ENCODE assay signal across 8 mouse cellular contexts in genomic region chr8:84202466-84202865, GRCm38 (mm10). TPM values are rescaled to one million over a fixed set of nuclear protein-coding genes. Genes with fewer than 3 reads are reported as not detected.
DNase-seq lines count a peak whose midpoint lies in the region; ATAC-seq and TF ChIP-seq lines count a peak whose summit lies in the region.

No protein-coding gene starts in this region.

- H3K4me3 ChIP-seq in left cerebral cortex, adult 2 months, result peak overlapping the region; percentile 54
- H3K4me3 ChIP-seq in bone marrow macrophage, adult 2 months (ENCODE audit: insufficient read depth, low read length), result peak overlapping the region; percentile 94
- peak overlapping the region; percentile 77 for H3K4me3 ChIP-seq in heart, embryonic 11.5 days (ENCODE audit: low read depth, low read length)
- peak overlapping the region; percentile 66; the same call in 1 of the 2 replicates for H3K4me3 ChIP-seq in kidney, postnatal 0 days (replicated peaks; ENCODE audit: low read depth, low read length)

- TF ChIP-seq POLR2A in bone marrow macrophage, adult 2 months (IDR thresholded peaks at IDR 0.05; ENCODE audit: borderline replicate concordance, low read depth, low read length), result no peak

- H3K4me1 ChIP-seq in bone marrow macrophage, adult 2 months (ENCODE audit: control insufficient read depth, insufficient read depth, low read length), result peaks cover 46% of the 10 kb centered on the region
- H3K4me1 ChIP-seq in heart, embryonic 11.5 days (ENCODE audit: control insufficient read depth, insufficient read depth, low read length), result peaks cover 57% of the 10 kb centered on the region
- H3K4me1 ChIP-seq in kidney, postnatal 0 days (replicated peaks; ENCODE audit: insufficient read depth, low read length), result peaks cover 53% of the 10 kb centered on the region

- no peak for DNase-seq in left cerebral cortex, adult 2 months (ENCODE audit: extremely low spot score in 1 of 2, low spot score in 2 of 2)
- no peak for DNase-seq in left cerebral cortex, adult 11 months (ENCODE audit: low spot score)
- no peak for DNase-seq in kidney, postnatal 0 days (ENCODE audit: low spot score)
- DNase-seq in lung, postnatal 36 days, result peak; percentile 91
- no peak for DNase-seq in cerebellum, adult 11 months
- DNase-seq in thymus, adult 18-20 months, result no peak

- no peaks in the 10 kb centered on the region for H3K9me3 ChIP-seq in heart, embryonic 11.5 days (replicated peaks; ENCODE audit: control insufficient read depth, low read length)
- no peaks in the 10 kb centered on the region for H3K9me3 ChIP-seq in kidney, postnatal 0 days (replicated peaks; ENCODE audit: low read length)

- no peak for TF ChIP-seq CTCF in left cerebral cortex, adult 2 months (IDR thresholded peaks at IDR 0.05)
- TF ChIP-seq CTCF in bone marrow macrophage, adult 2 months (IDR thresholded peaks at IDR 0.05; ENCODE audit: low read depth, low read length), result no peak
- no peak for TF ChIP-seq CTCF in kidney, postnatal 0 days (IDR thresholded peaks at IDR 0.05; ENCODE audit: low read depth)

- H3K27ac ChIP-seq in left cerebral cortex, adult 2 months, result peak overlapping the region; percentile 99
- peak overlapping the region; percentile 98 for H3K27ac ChIP-seq in bone marrow macrophage, adult 2 months (ENCODE audit: insufficient read depth, low read depth, low read length)
- H3K27ac ChIP-seq in heart, embryonic 11.5 days (ENCODE audit: low read depth, low read length), result peak overlapping the region; percentile 98
- H3K27ac ChIP-seq in kidney, postnatal 0 days, result peak overlapping the region; percentile 96

- intact Hi-C loops in left cerebral cortex, adult 2 months (cut with DNase I), result no loop called here

- WGBS in heart, embryonic 11.5 days (ENCODE audit: insufficient replicate concordance), result 81% methylated on average over 9 of the region's 9 CpGs
- WGBS in kidney, postnatal 0 days, result 48% methylated on average over 9 of the region's 9 CpGs

- no peaks in the 10 kb centered on the region for H3K27me3 ChIP-seq in heart, embryonic 11.5 days (ENCODE audit: control insufficient read depth, insufficient read depth, low read length)
- no peaks in the 10 kb centered on the region for H3K27me3 ChIP-seq in kidney, postnatal 0 days (ENCODE audit: insufficient read depth, low read length)

- H3K9ac ChIP-seq in heart, embryonic 11.5 days (ENCODE audit: low read depth, low read length), result peak overlapping the region; percentile 96
- peak overlapping the region; percentile 70; the same call in 1 of the 2 replicates for H3K9ac ChIP-seq in kidney, postnatal 0 days (ENCODE audit: low read depth, low read length)

- no peak for ATAC-seq in heart, embryonic 11.5 days (replicated peaks; ENCODE audit: insufficient number of reproducible peaks, low FRiP score, low TSS enrichment)
- ATAC-seq in kidney, postnatal 0 days (replicated peaks; ENCODE audit: low FRiP score, low read depth), result no peak

- H3K4me2 ChIP-seq in heart, embryonic 11.5 days, result peak overlapping the region; percentile 99
- peak overlapping the region; percentile 87 for H3K4me2 ChIP-seq in kidney, postnatal 0 days (ENCODE audit: low read length)

- H3K36me3 ChIP-seq in heart, embryonic 11.5 days (ENCODE audit: control insufficient read depth, insufficient read depth, low read length), result peaks cover 6% of the 10 kb centered on the region; the same call in 1 of the 2 replicates
- H3K36me3 ChIP-seq in kidney, postnatal 0 days (ENCODE audit: insufficient read depth, low read length), result 0 out of 2 replicates have a peak, but pooled peaks cover 8% of the 10 kb centered on the region

RNA-seq across cellular contexts. Expression of gene Nanos3, which starts 17.4 kb away (rescaled TPM):
- total RNA-seq in left cerebral cortex, adult 2 months (2021), result 1 to 10 TPM; 2.0 to 3.0 TPM
- polyA plus RNA-seq in bone marrow macrophage, adult 2 months (2012; ENCODE audit: insufficient read depth, insufficient read length, missing spikeins), result not detected in 2 replicates
- 1.4 and 2.8 TPM in 2 replicates for polyA plus RNA-seq in heart, embryonic 11.5 days (2014; fragmentation: Nextera tagmentation; extraction: Ambion mirVana)
- 8.6 and 9.6 TPM in 2 replicates for polyA plus RNA-seq in kidney, postnatal 0 days (2015; fragmentation: Nextera tagmentation; extraction: Ambion mirVana)

RNA-seq across cellular contexts. Expression of gene Zswim4, which starts 34.4 kb away (rescaled TPM):
- total RNA-seq in left cerebral cortex, adult 2 months (2021), result 10 to 100 TPM; 15.1 to 17.8 TPM
- polyA plus RNA-seq in bone marrow macrophage, adult 2 months (2012; ENCODE audit: insufficient read depth, insufficient read length, missing spikeins), result 9.4 and 10.9 TPM in 2 replicates
- 6.3 and 7.8 TPM in 2 replicates for polyA plus RNA-seq in heart, embryonic 11.5 days (2014; fragmentation: Nextera tagmentation; extraction: Ambion mirVana)
- 10.5 and 11.0 TPM in 2 replicates for polyA plus RNA-seq in kidney, postnatal 0 days (2015; fragmentation: Nextera tagmentation; extraction: Ambion mirVana)

RNA-seq across cellular contexts. Expression of gene D8Ertd738e, which starts 47.1 kb away (rescaled TPM):
- total RNA-seq in left cerebral cortex, adult 2 months (2021), result 100 to 1,000 TPM; 124 to 140 TPM
- 164 and 172 TPM in 2 replicates for polyA plus RNA-seq in bone marrow macrophage, adult 2 months (2012; ENCODE audit: insufficient read depth, insufficient read length, missing spikeins)
- 321 and 330 TPM in 2 replicates for polyA plus RNA-seq in heart, embryonic 11.5 days (2014; fragmentation: Nextera tagmentation; extraction: Ambion mirVana)
- polyA plus RNA-seq in kidney, postnatal 0 days (2015; fragmentation: Nextera tagmentation; extraction: Ambion mirVana), result 373 and 388 TPM in 2 replicates

RNA-seq across cellular contexts. Expression of gene 4930432K21Rik, which starts 54.6 kb away (rescaled TPM):
- total RNA-seq in left cerebral cortex, adult 2 months (2021), result 1 to 10 TPM; 2.0 to 2.8 TPM
- polyA plus RNA-seq in bone marrow macrophage, adult 2 months (2012; ENCODE audit: insufficient read depth, insufficient read length, missing spikeins), result 0.49 and 1.2 TPM in 2 replicates
- polyA plus RNA-seq in heart, embryonic 11.5 days (2014; fragmentation: Nextera tagmentation; extraction: Ambion mirVana), result 0.44 and 0.59 TPM in 2 replicates
- polyA plus RNA-seq in kidney, postnatal 0 days (2015; fragmentation: Nextera tagmentation; extraction: Ambion mirVana), result 1.3 and 1.6 TPM in 2 replicates

RNA-seq across cellular contexts. Expression of gene Mri1, which starts 54.7 kb away (rescaled TPM):
- 10 to 100 TPM; 13.2 to 16.5 TPM for total RNA-seq in left cerebral cortex, adult 2 months (2021)
- polyA plus RNA-seq in bone marrow macrophage, adult 2 months (2012; ENCODE audit: insufficient read depth, insufficient read length, missing spikeins), result 10.0 and 11.6 TPM in 2 replicates
- polyA plus RNA-seq in heart, embryonic 11.5 days (2014; fragmentation: Nextera tagmentation; extraction: Ambion mirVana), result 45.3 and 50.7 TPM in 2 replicates
- polyA plus RNA-seq in kidney, postnatal 0 days (2015; fragmentation: Nextera tagmentation; extraction: Ambion mirVana), result 80.4 and 81.6 TPM in 2 replicates
